Mouse (Mus musculus) limb, embryonic 14.5 days (tissue): ENCODE measurements around the gene Ank3. TPM values are rescaled to one million over a fixed set of nuclear protein-coding genes. Genes with fewer than 3 reads are reported as not detected.
A peak's percentile ranks its signal among the peaks of the same experiment; 100 is the strongest.

Source experiments
- ATAC-seq: fragments of 200-750 bp; cut with Nextera tagmentation; 2 replicates; pipeline ENCODE4 v1.8.0; 2017; ENCODE audit warnings: low read depth, moderate number of reproducible peaks, moderate TSS enrichment; ENCODE audit not compliant: low FRiP score
- DNase-seq: peaks from one replicate; pipeline ENCODE4 v3.0.0-alpha.2; 2015; ENCODE audit warnings: low spot score
- H3K27ac ChIP-seq: fragments of 300-500 bp; sonication (generic); replicated peaks from 2 replicates; pipeline ENCODE4 v1.5.1; 2014; ENCODE audit warnings: low read depth, mild to moderate bottlenecking, low read length, moderate library complexity, mixed read lengths
- H3K27me3 ChIP-seq: fragments of 300-500 bp; sonication (generic); 2 replicates; pipeline ENCODE4 v1.6.1; 2014; ENCODE audit warnings: low read length, mixed read lengths; ENCODE audit not compliant: control insufficient read depth, insufficient read depth
- H3K36me3 ChIP-seq: fragments of 300-500 bp; sonication (generic); 2 replicates; pipeline ENCODE4 v1.6.1; 2014; ENCODE audit warnings: mild to moderate bottlenecking, low read length, moderate library complexity, mixed read lengths; ENCODE audit not compliant: control insufficient read depth, insufficient read depth
- H3K4me1 ChIP-seq: fragments of 300-500 bp; sonication (generic); 2 replicates; pipeline ENCODE4 v1.6.1; 2014; ENCODE audit warnings: antibody characterized with exemption, low read length, mixed read lengths; ENCODE audit not compliant: control insufficient read depth, insufficient read depth
- H3K4me2 ChIP-seq: fragments of 300-500 bp; sonication (generic); replicated peaks from 2 replicates; pipeline ENCODE4 v1.6.1; 2014; ENCODE audit warnings: low read depth, mild to moderate bottlenecking, low read length, moderate library complexity; ENCODE audit not compliant: severe bottlenecking
- H3K4me3 ChIP-seq: fragments of 300-500 bp; sonication (generic); replicated peaks from 2 replicates; pipeline ENCODE4 v1.5.1; 2014; ENCODE audit warnings: low read length
- H3K9ac ChIP-seq: fragments of 300-500 bp; sonication (generic); 2 replicates; pipeline ENCODE4 v1.6.1; 2014; ENCODE audit warnings: mild to moderate bottlenecking, low read depth, low read length, moderate library complexity; ENCODE audit not compliant: severe bottlenecking
- H3K9me3 ChIP-seq: fragments of 300-500 bp; sonication (generic); 2 replicates; pipeline ENCODE4 v1.6.1; 2016; ENCODE audit warnings: low read length; ENCODE audit not compliant: control insufficient read depth
- POLR2A ChIP-seq: fragments of 200-500 bp; IDR thresholded peaks from 2 replicates; pipeline ENCODE4 v1.8.0; 2012; ENCODE audit warnings: inconsistent platforms, mild to moderate bottlenecking, moderate library complexity, borderline replicate concordance; ENCODE audit not compliant: insufficient read depth, insufficient read length; ENCODE audit errors: extremely low read depth
- WGBS: fragments of 180-500 bp; shearing (Covaris S2); extraction: QIAGEN DNeasy Blood & Tissue Kit; methylation state at CpG from one replicate; pipeline ENCODE4 v1.1.7; 2014; 5-methylcytosine and 5-hydroxymethylcytosine counted together
- polyA plus RNA-seq, 2 experiments: library from polyadenylated mRNA; depleted of rRNA in 1 of 2; stranded (reverse) in 1 of 2; unstranded in 1 of 2; fragments of >200 nt; fragmentation: Nextera tagmentation in 1 of 2; extraction: Ambion mirVana in 1 of 2; gene quantifications; 2 replicates each; pipeline versions ENCODE4 v1.2.1 to v1.2.3; 2012 to 2014

Ank3 gene
- polyA plus RNA-seq, 2 experiments = 14.8 to 25.2 TPM

DNA sequence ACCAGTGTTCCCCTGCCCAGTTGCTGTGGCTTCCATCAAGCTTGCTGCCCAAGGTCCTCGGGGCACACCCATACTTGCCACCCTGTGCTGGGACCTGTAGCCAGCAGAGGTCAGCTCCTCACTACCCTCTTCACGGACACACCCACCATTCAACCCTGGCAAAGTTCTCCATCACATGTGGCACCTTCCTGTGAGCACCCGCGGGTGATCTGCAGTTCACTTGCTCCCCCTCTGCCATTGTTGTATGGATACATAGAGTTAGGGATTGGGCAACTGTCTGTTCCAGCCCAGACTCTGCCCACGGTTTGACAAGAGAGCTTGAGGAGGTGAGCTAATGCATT lies 520.5 kb downstream of the Ank3 start:
- no peak overlapping the region for H3K9ac ChIP-seq
- no peak overlapping the region for H3K4me2 ChIP-seq
- 81% methylated on average over 5 of the region's 5 CpGs for WGBS
- no peaks in the 10 kb centered on the region for H3K9me3 ChIP-seq
- ATAC-seq (no peak), DNase-seq (no peak)
- no peaks in the 10 kb centered on the region for H3K4me1 ChIP-seq
- no peaks in the 10 kb centered on the region for H3K36me3 ChIP-seq
- H3K4me3 ChIP-seq = no peak overlapping the region
- H3K27ac ChIP-seq = no peak overlapping the region
- TF ChIP-seq POLR2A = no peak
- H3K27me3 ChIP-seq = no peaks in the 10 kb centered on the region

- H3K9me3 ChIP-seq = no peaks in the 10 kb centered on the region
- H3K4me2 ChIP-seq = no peak overlapping the region
- peaks cover 3% of the 10 kb centered on the region; the same call in 1 of the 2 replicates for H3K4me1 ChIP-seq
- H3K36me3 ChIP-seq = no peaks in the 10 kb centered on the region
- no peak overlapping the region for H3K27ac ChIP-seq
- TF ChIP-seq POLR2A = no peak
- ATAC-seq (0 out of 2 replicates have a peak, but pooled peaks have one; percentile 24), DNase-seq (peak; percentile 31)
- no peak overlapping the region for H3K9ac ChIP-seq
- H3K4me3 ChIP-seq = no peak overlapping the region
- H3K27me3 ChIP-seq = no peaks in the 10 kb centered on the region
- WGBS = 50% methylated on average over 7 of the region's 7 CpGs
Measured at GRCm38 (mm10) chr10:69919746-69920145, 521.2 kb downstream of the Ank3 start.

- no peaks in the 10 kb centered on the region for H3K9me3 ChIP-seq
- ATAC-seq (no peak), DNase-seq (no peak)
- no peak for TF ChIP-seq POLR2A
- no peaks in the 10 kb centered on the region for H3K36me3 ChIP-seq
- H3K4me2 ChIP-seq = no peak overlapping the region
- 90% methylated on average over 5 of the region's 5 CpGs for WGBS
- no peak overlapping the region for H3K27ac ChIP-seq
- no peak overlapping the region for H3K4me3 ChIP-seq
- H3K4me1 ChIP-seq = peaks cover 20% of the 10 kb centered on the region
- H3K9ac ChIP-seq = no peak overlapping the region
- H3K27me3 ChIP-seq = no peaks in the 10 kb centered on the region
Measured at GRCm38 (mm10) chr10:69922076-69922475, 523.5 kb downstream of the Ank3 start.

GRCm38 (mm10) chr10:69923801-69924200 lies 525.2 kb downstream of the Ank3 start:
- 12% methylated on average over 8 of the region's 8 CpGs for WGBS
- DNase-seq = peak; percentile 13
- no peak overlapping the region for H3K4me2 ChIP-seq

GRCm38 (mm10) chr10:69924321-69924720 lies 525.7 kb downstream of the Ank3 start:
- H3K4me1 ChIP-seq = peaks cover 36% of the 10 kb centered on the region
- H3K9me3 ChIP-seq = no peaks in the 10 kb centered on the region
- no peak for TF ChIP-seq POLR2A

More at GRCm38 (mm10) chr10:69923801-69924200, 525.2 kb downstream of the Ank3 start:
- H3K9ac ChIP-seq = no peak overlapping the region
- H3K4me3 ChIP-seq = no peak overlapping the region
- H3K4me1 ChIP-seq = peaks cover 35% of the 10 kb centered on the region
- no peaks in the 10 kb centered on the region for H3K36me3 ChIP-seq
- no peaks in the 10 kb centered on the region for H3K9me3 ChIP-seq
- H3K27me3 ChIP-seq = no peaks in the 10 kb centered on the region
- no peak for ATAC-seq
- TF ChIP-seq POLR2A = no peak
- H3K27ac ChIP-seq = no peak overlapping the region

GRCm38 (mm10) chr10:69924845-69925244 lies 526.3 kb downstream of the Ank3 start:
- WGBS = 5% methylated on average over 14 of the region's 14 CpGs
- Histone ChIP-seq H3K27ac (no peak overlapping the region), H3K9ac (no peak overlapping the region; the same call in 1 of the 2 replicates), H3K4me3 (peak overlapping the region; percentile 22), H3K4me2 (peak overlapping the region; percentile 44), H3K4me1 (peaks cover 36% of the 10 kb centered on the region), H3K27me3 (no peaks in the 10 kb centered on the region), H3K36me3 (no peaks in the 10 kb centered on the region), H3K9me3 (no peaks in the 10 kb centered on the region)
- ATAC-seq = no peak
- no peak for TF ChIP-seq POLR2A
- DNase-seq = no peak

More at GRCm38 (mm10) chr10:69924321-69924720, 525.7 kb downstream of the Ank3 start:
- ATAC-seq (no peak), DNase-seq (no peak)
- Histone ChIP-seq H3K9ac (no peak overlapping the region), H3K27ac (no peak overlapping the region), H3K4me2 (peak overlapping the region; percentile 44), H3K4me3 (no peak overlapping the region), H3K27me3 (no peaks in the 10 kb centered on the region), H3K36me3 (no peaks in the 10 kb centered on the region)
- 8% methylated on average over 11 of the region's 11 CpGs for WGBS
